10 mouse cellular contexts compared by ENCODE assay signal in genomic region chr1:25229245-25229750, GRCm38 (mm10).
DNase-seq lines count a peak whose midpoint lies in the region; ATAC-seq and TF ChIP-seq lines count a peak whose summit lies in the region.
"Had no signal": no experiment of that assay in that cellular context is flagged by ENCODE, and none has a peak within 500 bp of the region (broad histone marks: within the 10 kb centered on the region; RNA-seq: fewer than 3 reads in every experiment).

No protein-coding gene starts in this region.

- H3K27ac ChIP-seq in hindbrain, embryonic 12.5 days, result peak overlapping the region; percentile 90
- H3K27ac ChIP-seq in neural tube, embryonic 12.5 days, result peak overlapping the region; percentile 47; the same call in 1 of the 2 replicates
- H3K27ac ChIP-seq in heart, adult 2 months, result no peak overlapping the region

- peak; percentile 73 for ATAC-seq in hindbrain, embryonic 12.5 days (ENCODE audit: low FRiP score)
- ATAC-seq in neural tube, embryonic 12.5 days (ENCODE audit: low FRiP score, low read depth), result peak; percentile 88
- no peak for ATAC-seq in monocyte, adult 5-6 weeks (replicated peaks; ENCODE audit: insufficient number of reproducible peaks, low FRiP score, low TSS enrichment, poor library complexity, severe bottlenecking)

- peak overlapping the region; percentile 64 for H3K9ac ChIP-seq in hindbrain, embryonic 12.5 days
- H3K9ac ChIP-seq in neural tube, embryonic 12.5 days, result 0 out of 2 replicates have a peak overlapping the region, but pooled peaks have one; percentile 56
- no peak overlapping the region for H3K9ac ChIP-seq in heart, adult 2 months (ENCODE audit: low read depth, low read length)

- H3K4me1 ChIP-seq in hindbrain, embryonic 12.5 days, result peaks cover 6% of the 10 kb centered on the region; the same call in 1 of the 2 replicates
- peaks cover 4% of the 10 kb centered on the region; the same call in 1 of the 2 replicates for H3K4me1 ChIP-seq in neural tube, embryonic 12.5 days
- H3K4me1 ChIP-seq in heart, adult 2 months (ENCODE audit: control insufficient read depth, insufficient read depth, low read length), result no peaks in the 10 kb centered on the region
- H3K4me1 ChIP-seq: megakaryocyte, embryonic 14.5 days had no signal

- no peaks in the 10 kb centered on the region for H3K27me3 ChIP-seq in hindbrain, embryonic 12.5 days
- H3K27me3 ChIP-seq in neural tube, embryonic 12.5 days (replicated peaks), result no peaks in the 10 kb centered on the region
- no peaks in the 10 kb centered on the region for H3K27me3 ChIP-seq in heart, adult 2 months (ENCODE audit: control insufficient read depth, insufficient read depth, low read length)
- H3K27me3 ChIP-seq: megakaryocyte, embryonic 14.5 days had no signal

- WGBS in hindbrain, embryonic 12.5 days, result 19% methylated on average over 7 of the region's 7 CpGs
- 13% methylated on average over 7 of the region's 7 CpGs for WGBS in neural tube, embryonic 12.5 days
- WGBS in heart, adult 2 months, result 34% methylated on average over 7 of the region's 7 CpGs

- H3K4me3 ChIP-seq in hindbrain, embryonic 12.5 days, result peak overlapping the region; percentile 43
- peak overlapping the region; percentile 41 for H3K4me3 ChIP-seq in neural tube, embryonic 12.5 days
- H3K4me3 ChIP-seq in heart, adult 2 months, result no peak overlapping the region
- H3K4me3 ChIP-seq: erythroblast, embryonic 14.5 days; megakaryocyte, embryonic 14.5 days had no signal

- intact Hi-C loops in heart, adult 2 months (cut with DNase I), result no loop called here

- TF ChIP-seq CTCF in heart, adult 2 months (IDR thresholded peaks at IDR 0.05), result no peak

- peak; percentile 26 for DNase-seq in brain, embryonic 18.5 days (ENCODE audit: low read depth, low spot score)
- DNase-seq in cerebellum, postnatal 10 days, result peak; percentile 76 to 77
- no peak for DNase-seq in adrenal gland, postnatal 14 days
- no peak for DNase-seq in heart, adult 2 months
- no peak for DNase-seq in urinary bladder, postnatal 14 days (ENCODE audit: low spot score)

- no peak for TF ChIP-seq POLR2A in heart, adult 2 months (IDR thresholded peaks at IDR 0.05; ENCODE audit: insufficient read depth, low read depth, low read length)

- H3K4me2 ChIP-seq in hindbrain, embryonic 12.5 days (replicated peaks), result peak overlapping the region; percentile 54
- H3K4me2 ChIP-seq in neural tube, embryonic 12.5 days (replicated peaks), result peak overlapping the region; percentile 61

- TF ChIP-seq EP300 in heart, adult 2 months (IDR thresholded peaks at IDR 0.05; ENCODE audit: insufficient read depth, low read depth, low read length), result no peak

- no peaks in the 10 kb centered on the region for H3K79me2 ChIP-seq in heart, adult 2 months (replicated peaks; ENCODE audit: control insufficient read depth, insufficient read depth, low read length)

- no peaks in the 10 kb centered on the region for H3K36me3 ChIP-seq in hindbrain, embryonic 12.5 days
- H3K36me3 ChIP-seq in neural tube, embryonic 12.5 days, result no peaks in the 10 kb centered on the region
- H3K36me3 ChIP-seq in heart, adult 2 months (ENCODE audit: control insufficient read depth, insufficient read depth, low read length), result no peaks in the 10 kb centered on the region

- no peaks in the 10 kb centered on the region for H3K9me3 ChIP-seq in hindbrain, embryonic 12.5 days (replicated peaks)
- H3K9me3 ChIP-seq in neural tube, embryonic 12.5 days, result no peaks in the 10 kb centered on the region

Comparison
In these comparisons a context has a peak if more than half of its experiments do, and no peak if none do; other contexts are left out.
1. DNase-seq: peak in brain, embryonic 18.5 days (single experiment) and cerebellum, postnatal 10 days (2 of 2); none in adrenal gland, postnatal 14 days (single experiment), heart, adult 2 months (0 of 2) and urinary bladder, postnatal 14 days (single experiment).